Mouse (Mus musculus) central nervous system, embryonic 18 days (tissue): ENCODE measurements around the gene Nif3l1. TPM values are rescaled to one million over a fixed set of nuclear protein-coding genes. Genes with fewer than 3 reads are reported as not detected.

Experiments
- polyA plus RNA-seq: library from polyadenylated mRNA; depleted of rRNA; stranded (reverse); fragments of >200 nt; gene quantifications from 2 replicates; pipeline ENCODE4 v1.2.3, GENCODE M21; 2012; rRNA removed

The Nif3l1 gene
- polyA plus RNA-seq = 41.7 and 43.8 TPM in 2 replicates

GRCm38 (mm10) chr1:58445143-58445722, at the start of gene Nif3l1, which contains the start of gene Ppil3:
Gene Nif3l1 (plus strand): TSS chr1:58445151.
Gene Ppil3 (minus strand): TSS chr1:58445486.

GRCm38 (mm10) chr1:58423371-58424248, 21.3 kb upstream of the Nif3l1 start, which contains the start of gene Clk1:
Gene Clk1 (minus strand): TSS chr1:58424066.

GRCm38 (mm10) chr1:58504577-58505254, 59.8 kb downstream of the Nif3l1 start, which contains the start of gene Orc2:
Gene Orc2 (minus strand): TSS chr1:58505109.

Other genes with a start within 250 kb of the Nif3l1 start
- gene Aox4, start 234.8 kb upstream of the Nif3l1 start, polyA plus RNA-seq = 1.1 TPM in 2 replicates
- 0.01 and 0.06 TPM in 2 replicates for gene Aox2, start 166.8 kb upstream of the Nif3l1 start, polyA plus RNA-seq
- gene Bzw1, start 52.3 kb upstream of the Nif3l1 start, polyA plus RNA-seq = 150 and 165 TPM in 2 replicates
- 271 and 307 TPM in 2 replicates for gene Clk1, start 21.1 kb upstream of the Nif3l1 start, polyA plus RNA-seq
- 40.0 and 41.7 TPM in 2 replicates for gene Ppil3, start 335 bp downstream of the Nif3l1 start, polyA plus RNA-seq
- gene Orc2, start 60.0 kb downstream of the Nif3l1 start, polyA plus RNA-seq = 18.4 and 19.7 TPM in 2 replicates
- gene Fam126b, start 141.2 kb downstream of the Nif3l1 start, polyA plus RNA-seq = 7.0 and 7.9 TPM in 2 replicates
- 168 and 186 TPM in 2 replicates for gene Ndufb3, start 141.2 kb downstream of the Nif3l1 start, polyA plus RNA-seq